Mouse (Mus musculus) heart, adult 2 months (tissue): ENCODE results near the gene H2-Ke6. TPM values are rescaled to one million over a fixed set of nuclear protein-coding genes. Genes with fewer than 3 reads are reported as not detected.
A peak's percentile ranks its signal among the peaks of the same experiment; 100 is the strongest.
"Not testable (repeated sequence)": the region's sequence is repeated elsewhere in the genome, so short reads cannot be mapped to it uniquely, and the experiment has no call there.

Experiments used
- DNase-seq, 2 experiments: peaks; one replicate each; pipeline ENCODE4 v3.0.0; 2021
- H3K27ac ChIP-seq: fragments of 200-600 bp; 2 replicates; pipeline ENCODE4 v1.8.1; 2022
- H3K27me3 ChIP-seq: fragments of 200-500 bp; 2 replicates; pipeline ENCODE4 v1.6.1; 2012; ENCODE audit warnings: mild to moderate bottlenecking, low read length, inconsistent platforms, mixed read lengths; ENCODE audit not compliant: control insufficient read depth, insufficient read depth
- H3K36me3 ChIP-seq: fragments of 200-500 bp; 2 replicates; pipeline ENCODE4 v1.6.1; 2012; ENCODE audit warnings: low read length, inconsistent platforms; ENCODE audit not compliant: control insufficient read depth, insufficient read depth
- H3K4me1 ChIP-seq: fragments of 200-500 bp; 2 replicates; pipeline ENCODE4 v1.6.1; 2011; ENCODE audit warnings: low read length; ENCODE audit not compliant: control insufficient read depth, insufficient read depth
- H3K4me3 ChIP-seq: fragments of 200-600 bp; 2 replicates; pipeline ENCODE4 v1.8.1; 2022
- H3K79me2 ChIP-seq: fragments of 200-500 bp; replicated peaks from 2 replicates; pipeline ENCODE4 v1.6.1; 2012; ENCODE audit warnings: mild to moderate bottlenecking, inconsistent platforms, low read length, moderate library complexity, mixed read lengths; ENCODE audit not compliant: control insufficient read depth, insufficient read depth
- H3K9ac ChIP-seq: fragments of 200-500 bp; 2 replicates; pipeline ENCODE4 v1.6.1; 2012; ENCODE audit warnings: low read depth, mild to moderate bottlenecking, control low read depth, inconsistent platforms, low read length, mixed read lengths
- CTCF ChIP-seq: fragments of 200-600 bp; IDR thresholded peaks from 2 replicates; pipeline ENCODE4 v1.8.1; 2022; ENCODE audit warnings: antibody characterized with exemption, mild to moderate bottlenecking, moderate library complexity
- EP300 ChIP-seq: fragments of 200-500 bp; IDR thresholded peaks from 2 replicates; pipeline ENCODE4 v1.6.1; 2011; ENCODE audit warnings: low read depth, low read length, control low read depth; ENCODE audit not compliant: insufficient read depth
- POLR2A ChIP-seq: fragments of 200-500 bp; IDR thresholded peaks from 2 replicates; pipeline ENCODE4 v1.6.1; 2011; ENCODE audit warnings: mild to moderate bottlenecking, low read depth, low read length, control low read depth; ENCODE audit not compliant: insufficient read depth
- WGBS: fragments of 180-500 bp; shearing (Covaris S2); methylation state at CpG from one replicate; pipeline ENCODE4 v1.1.7; 2018; 5-methylcytosine and 5-hydroxymethylcytosine counted together
- intact Hi-C: fragments of 180-260 bp; cut with DNase I; formaldehyde crosslinking; loops from one replicate; pipeline ENCODE4 v1.15.1; 2025
- polyA plus RNA-seq: library from polyadenylated mRNA; depleted of rRNA; stranded (reverse); fragments of >200 nt; gene quantifications from 2 replicates; pipeline ENCODE4 v1.2.3, GENCODE M21; 2012
- total RNA-seq, 2 experiments: library from RNA; stranded (reverse); gene quantifications; 2 replicates each; pipeline ENCODE4 v1.2.3; 2021

H2-Ke6 gene
- total and polyA plus RNA-seq, 3 experiments, result 91.6 to 138 (median 112) TPM

DNA sequence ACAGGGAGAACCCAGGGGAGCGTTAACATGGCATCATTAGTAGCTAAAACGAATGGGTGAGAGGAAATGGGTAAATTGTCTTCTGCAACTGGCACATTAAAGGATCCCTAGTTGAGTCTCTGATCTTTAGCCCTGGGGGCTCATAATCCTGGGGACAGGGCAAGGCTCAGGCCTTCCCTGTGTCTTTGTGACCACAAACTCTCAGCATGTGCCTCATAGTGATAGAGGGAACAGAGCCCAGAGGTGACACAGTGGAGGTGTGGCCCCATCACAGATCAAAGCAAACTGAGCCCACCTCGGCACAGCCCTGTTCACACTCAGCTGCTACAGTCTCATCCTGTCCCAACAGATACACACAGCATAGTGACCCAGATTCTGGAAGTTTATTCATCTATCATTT is 32.2 kb downstream of the H2-Ke6 start:
- H3K4me3 ChIP-seq, result no peak overlapping the region
- H3K4me1 ChIP-seq, result no peaks in the 10 kb centered on the region; the same call in 1 of the 2 replicates
- TF ChIP-seq POLR2A (no peak), CTCF (no peak), EP300 (no peak)
- 60% methylated on average over 3 of the region's 3 CpGs for WGBS
- H3K36me3 ChIP-seq, result no peaks in the 10 kb centered on the region
- H3K27me3 ChIP-seq, result no peaks in the 10 kb centered on the region
- H3K79me2 ChIP-seq, result no peaks in the 10 kb centered on the region
- no peak overlapping the region for H3K27ac ChIP-seq
- intact Hi-C loops, result loop anchor here (1.0 to 5.0 kb wide), 2 partner anchors 1274 to 1297 kb away; no protein-coding TSS in a partner anchor
- no peak for DNase-seq
- no peak overlapping the region for H3K9ac ChIP-seq

DNA sequence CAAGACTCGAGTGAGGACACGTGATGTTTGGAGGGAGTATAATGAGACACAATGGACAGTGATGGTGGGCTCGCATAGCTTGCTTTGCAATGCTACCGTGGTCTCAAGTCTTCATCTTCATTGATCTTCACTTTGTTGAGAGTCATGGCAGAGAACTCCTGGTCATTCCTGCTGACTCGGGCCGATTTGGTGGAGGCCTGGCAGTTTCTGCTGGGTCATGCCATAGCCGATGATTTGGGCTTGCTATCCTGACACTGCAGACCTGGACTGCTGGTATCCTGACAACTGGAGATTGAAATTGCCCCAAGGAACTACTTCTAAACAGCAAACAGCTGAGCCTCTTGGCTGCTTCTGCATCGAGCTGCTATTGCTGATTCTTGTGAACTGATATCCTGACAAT is 32.9 kb downstream of the H2-Ke6 start:
- TF ChIP-seq CTCF, result no peak
- TF ChIP-seq POLR2A, result no peak
- no peak for TF ChIP-seq EP300
- WGBS, result 84% methylated on average over 8 of the region's 8 CpGs
- intact Hi-C loops, result loop anchor here (1.0 to 5.0 kb wide), 2 partner anchors 1274 to 1297 kb away; no protein-coding TSS in a partner anchor
- Histone ChIP-seq H3K79me2 (no peaks in the 10 kb centered on the region), H3K9ac (no peak overlapping the region), H3K4me3 (no peak overlapping the region), H3K4me1 (no peaks in the 10 kb centered on the region; the same call in 1 of the 2 replicates), H3K27me3 (no peaks in the 10 kb centered on the region), H3K27ac (no peak overlapping the region), H3K36me3 (no peaks in the 10 kb centered on the region)
- DNase-seq, result no peak

DNA sequence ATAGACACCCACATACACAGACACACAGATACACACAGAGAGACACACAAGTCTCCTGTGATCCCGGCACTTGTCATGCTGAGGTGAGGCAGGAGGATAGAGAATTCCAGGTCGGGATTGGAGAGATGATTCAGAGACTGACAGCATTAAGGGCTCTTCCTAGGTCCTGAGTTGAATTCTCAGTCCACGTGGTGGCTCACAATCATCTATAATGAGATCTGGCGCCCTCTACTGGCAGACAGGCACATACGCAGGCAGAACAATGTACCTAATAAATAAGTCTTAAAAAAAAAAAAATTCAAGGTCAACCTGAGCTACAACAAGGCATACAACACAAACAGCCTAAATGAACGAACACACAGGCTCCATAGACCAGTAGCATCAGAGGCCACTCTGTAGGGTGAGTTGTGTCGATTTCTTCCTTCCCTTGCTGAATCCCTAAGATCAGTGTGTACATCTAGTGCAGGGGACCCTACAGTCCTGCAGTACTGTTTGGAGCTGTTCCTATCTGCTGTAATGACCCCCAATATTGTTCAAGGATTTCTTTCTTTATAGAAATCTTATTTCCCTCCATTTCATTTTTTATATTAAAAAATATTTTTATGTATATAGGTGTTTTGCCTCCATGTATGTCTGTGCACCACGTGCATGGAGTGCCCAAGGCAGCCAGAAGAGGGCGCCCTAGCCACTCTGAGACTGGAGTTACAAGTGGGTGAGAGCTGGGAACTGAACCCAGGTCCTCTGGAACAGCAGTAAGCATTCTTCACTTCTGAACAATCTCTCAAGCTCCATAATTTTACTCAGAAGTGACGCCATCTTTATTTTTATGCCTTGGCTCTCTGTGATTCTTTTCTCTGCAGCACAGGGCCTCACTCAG is 35.8 kb downstream of the H2-Ke6 start:
- peak; percentile 31 to 44 for DNase-seq
- Histone ChIP-seq H3K4me1 (no peaks in the 10 kb centered on the region), H3K27ac (no peak overlapping the region), H3K9ac (no peak overlapping the region), H3K36me3 (no peaks in the 10 kb centered on the region), H3K4me3 (no peak overlapping the region), H3K27me3 (no peaks in the 10 kb centered on the region), H3K79me2 (no peaks in the 10 kb centered on the region)
- TF ChIP-seq CTCF (peak; percentile 83), EP300 (no peak), POLR2A (no peak)
- intact Hi-C loops, result no loop called here
- WGBS, result 31% methylated on average over 10 of the region's 10 CpGs

DNA sequence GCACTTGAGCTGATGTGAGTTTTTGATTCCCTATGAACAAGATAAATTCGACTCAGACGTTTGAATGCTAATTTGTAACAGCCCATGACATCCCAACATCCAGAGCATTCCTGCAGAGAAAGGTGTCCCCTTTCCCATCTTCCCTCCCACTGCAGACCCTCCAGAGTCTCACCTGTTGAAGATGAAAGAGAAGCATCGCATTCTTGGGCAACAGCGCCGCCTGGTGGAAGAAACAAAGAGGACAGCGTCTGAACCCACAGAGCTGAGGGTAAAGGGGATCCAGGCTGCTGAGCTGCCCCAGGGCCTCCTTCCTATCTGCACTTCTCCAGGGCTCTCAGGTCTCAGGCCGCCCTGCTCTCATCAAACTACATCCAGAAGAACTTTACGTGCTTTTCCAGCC is 45.7 kb downstream of the H2-Ke6 start:
- intact Hi-C loops, result loop anchor here (1.0 to 5.0 kb wide), 2 partner anchors 14 to 85 kb away; no protein-coding TSS in a partner anchor
- H3K36me3 ChIP-seq, H3K27me3 ChIP-seq, H3K27ac ChIP-seq, H3K79me2 ChIP-seq, H3K4me3 ChIP-seq, H3K9ac ChIP-seq: not testable (repeated sequence)
- DNase-seq, result peak; percentile 62 to 80
- TF ChIP-seq CTCF (peak; percentile 88), EP300 (peak; percentile 25; the same call in 1 of the 2 replicates)
- peaks cover 18% of the 10 kb centered on the region for H3K4me1 ChIP-seq
- 3% methylated on average over 8 of the region's 8 CpGs for WGBS

DNA sequence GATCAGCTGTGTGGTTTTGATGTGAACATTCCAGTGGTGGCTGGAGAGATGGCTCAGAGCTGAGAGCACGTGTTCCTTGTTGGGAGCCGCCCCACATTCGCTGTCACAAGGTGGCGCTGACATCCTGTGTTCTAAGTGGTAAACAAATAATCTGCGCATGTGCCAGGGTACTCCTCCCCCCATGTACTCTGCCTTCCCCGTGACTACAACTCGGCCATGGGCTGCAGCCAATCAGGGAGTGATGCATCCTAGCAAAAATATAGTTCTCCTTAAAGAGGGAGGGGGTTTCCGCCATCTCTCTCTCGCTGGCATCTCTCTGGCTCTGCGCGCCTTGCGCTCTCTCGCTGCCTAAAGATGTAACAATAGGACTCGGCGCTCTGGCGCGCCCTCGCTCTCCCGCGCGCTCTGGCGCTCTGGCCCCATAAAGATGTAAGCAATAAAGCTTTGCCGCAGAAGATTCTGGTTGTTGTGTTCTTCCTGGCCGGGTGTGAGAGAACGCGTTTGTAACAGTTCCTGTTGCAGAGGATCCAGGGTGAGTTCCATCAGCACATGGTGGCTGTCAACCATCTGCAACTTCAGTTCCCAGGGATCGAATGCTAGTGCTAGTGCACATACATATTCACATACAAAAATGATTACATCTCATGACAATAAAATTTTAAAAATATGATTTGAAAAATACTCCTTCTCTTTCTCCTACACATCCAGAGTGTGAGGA is 46.5 kb downstream of the H2-Ke6 start:
- H3K27me3 ChIP-seq, H3K79me2 ChIP-seq, H3K36me3 ChIP-seq: not testable (repeated sequence)
- intact Hi-C loops, result loop anchor here (5.0 kb wide), 1 partner anchor 84 kb away; no protein-coding TSS in a partner anchor
- H3K4me1 ChIP-seq, result peaks cover 18% of the 10 kb centered on the region
- TF ChIP-seq EP300 (peak; percentile 95; the same call in 1 of the 2 replicates), CTCF (peak; percentile 52), POLR2A (peak; percentile 73)
- DNase-seq, result peak; percentile 85 to 91
- peak overlapping the region; percentile 64 for H3K9ac ChIP-seq
- under 1% methylated on average over 27 of the region's 27 CpGs for WGBS
- H3K4me3 ChIP-seq, result peak overlapping the region; percentile 53
- H3K27ac ChIP-seq, result peak overlapping the region; percentile 78
